Mouse (Mus musculus): ENCODE results near the gene Rnf224.

- no peak for TF ChIP-seq GATA1 (IDR thresholded peaks at IDR 0.05; ENCODE audit: borderline replicate concordance, low read length)
- TF ChIP-seq CTCF (IDR thresholded peaks at IDR 0.05; ENCODE audit: low read depth, low read length): no peak
- no peak for TF ChIP-seq POLR2AphosphoS5 (IDR thresholded peaks at IDR 0.05; ENCODE audit: insufficient replicate concordance, low read depth, low read length)
- no peak for TF ChIP-seq TAL1 (conservative IDR thresholded peaks at IDR 0.05; ENCODE audit: low read depth, low read length)
- TF ChIP-seq GATA2 (IDR thresholded peaks at IDR 0.05; ENCODE audit: borderline replicate concordance, low read depth, low read length): no peak
Observed at GRCm38 (mm10) chr2:25223681-25224491, 12.7 kb downstream of the Rnf224 start.

All from G1E (cell line).